Mouse (Mus musculus) thymus, adult 2 months (tissue): ENCODE data around the gene Dab1.

Experiments
- CTCF ChIP-seq: fragments of 200-500 bp; IDR thresholded peaks from 2 replicates; pipeline ENCODE4 v1.5.1; 2012; ENCODE audit warnings: mild to moderate bottlenecking, control low read depth, low read length, moderate library complexity, borderline replicate concordance; ENCODE audit not compliant: control insufficient read depth, poor library complexity, insufficient read depth; ENCODE audit errors: extremely low read depth
- POLR2A ChIP-seq: fragments of 200-500 bp; IDR thresholded peaks from 2 replicates; pipeline ENCODE4 v1.6.1; 2012; ENCODE audit warnings: mild to moderate bottlenecking, low read length, control low read depth, moderate library complexity; ENCODE audit not compliant: control insufficient read depth, poor library complexity, insufficient read depth; ENCODE audit errors: extremely low read depth

DNA sequence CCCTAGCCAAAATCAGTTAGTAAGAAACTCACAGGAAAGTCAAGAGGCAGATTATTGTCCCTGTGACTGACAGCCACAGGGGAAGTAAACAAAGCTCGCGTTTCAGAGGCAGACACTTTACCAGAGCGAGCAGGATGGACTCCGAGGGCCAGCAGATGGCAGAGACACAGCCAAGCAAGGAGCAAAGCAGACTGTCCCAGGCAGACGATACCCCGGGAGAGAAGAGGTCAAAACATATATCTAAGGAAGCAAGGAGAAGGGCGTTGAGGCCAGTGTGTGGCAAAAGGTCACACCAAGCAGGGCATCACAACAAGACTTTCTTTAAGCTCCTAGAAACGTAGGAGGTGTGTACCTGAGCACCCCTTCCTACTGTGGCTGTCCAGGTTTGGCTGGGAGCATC lies 824.6 kb downstream of the Dab1 start:
- TF ChIP-seq CTCF (no peak), POLR2A (no peak)
